Mouse (Mus musculus) MEL (cell line): Measurements from ENCODE around the gene Pcgf1. TPM values are rescaled to one million over a fixed set of nuclear protein-coding genes. Genes with fewer than 3 reads are reported as not detected.

Experiments
- DNase-seq: peaks from one replicate; pipeline ENCODE4 v3.0.0; 2011; ENCODE audit warnings: low read depth, low spot score
- H3K27ac ChIP-seq: 2 replicates; pipeline ENCODE4 v1.5.1; 2012; ENCODE audit warnings: low read depth, mild to moderate bottlenecking, control low read depth, low read length, moderate library complexity; ENCODE audit not compliant: control insufficient read depth
- H3K27me3 ChIP-seq, 2 experiments: fragments of 150-350 bp in 1 of 2; sonication (generic) in 1 of 2; 2 replicates each; pipeline ENCODE4 v1.6.1; 2012; ENCODE audit warnings: low read length in 2 of 2, mild to moderate bottlenecking in 2 of 2, improper control_type of control experiment in 1 of 2, moderate library complexity in 1 of 2; ENCODE audit not compliant: insufficient read depth in 2 of 2, control insufficient read depth in 1 of 2
- H3K36me3 ChIP-seq, 2 experiments: 2 replicates each; pipeline ENCODE4 v1.6.1; 2012 to 2014; ENCODE audit warnings: low read length in 2 of 2, improper control_type of control experiment in 1 of 2, inconsistent platforms in 1 of 2, mild to moderate bottlenecking in 1 of 2; ENCODE audit not compliant: insufficient read depth in 2 of 2, control insufficient read depth in 1 of 2
- H3K4me1 ChIP-seq, 2 experiments: fragments of 150-350 bp in 1 of 2; sonication (generic) in 1 of 2; 2 replicates each; pipeline ENCODE4 v1.6.1; 2012; ENCODE audit warnings: low read length in 2 of 2, improper control_type of control experiment in 1 of 2, mild to moderate bottlenecking in 1 of 2; ENCODE audit not compliant: insufficient read depth in 2 of 2, control insufficient read depth in 1 of 2
- H3K4me3 ChIP-seq, 2 experiments: fragments of 150-350 bp in 1 of 2; sonication (generic) in 1 of 2; 2 replicates each; pipeline ENCODE4 v1.5.1; 2012; ENCODE audit warnings: low read depth in 2 of 2, low read length in 2 of 2, mild to moderate bottlenecking in 2 of 2, moderate library complexity in 2 of 2, control low read depth in 1 of 2, improper control_type of control experiment in 1 of 2; ENCODE audit not compliant: control insufficient read depth in 1 of 2, insufficient read depth in 1 of 2
- H3K79me2 ChIP-seq: 2 replicates; pipeline ENCODE4 v1.6.1; 2012; ENCODE audit warnings: mild to moderate bottlenecking, low read length, moderate library complexity; ENCODE audit not compliant: control insufficient read depth, poor library complexity, insufficient read depth
- H3K9ac ChIP-seq: 2 replicates; pipeline ENCODE4 v1.6.1; 2012; ENCODE audit warnings: low read depth, mild to moderate bottlenecking, control low read depth, low read length, moderate library complexity; ENCODE audit not compliant: control insufficient read depth, poor library complexity, severe bottlenecking
- H3K9me3 ChIP-seq: fragments of 150-350 bp; sonication (generic); replicated peaks from 2 replicates; pipeline ENCODE4 v1.6.1; 2012; ENCODE audit warnings: mild to moderate bottlenecking, low read length, improper control_type of control experiment, moderate library complexity; ENCODE audit not compliant: insufficient read depth
- CHD2 ChIP-seq: IDR thresholded peaks from 2 replicates; pipeline ENCODE4 v1.6.1; 2011; ENCODE audit warnings: low read length, improper control_type of control experiment
- CTCF ChIP-seq, 3 experiments: IDR thresholded peaks in 2 of 3; conservative IDR thresholded peaks in 1 of 3; 2 replicates each; pipeline ENCODE4 v1.5.1; 2011 to 2012; ENCODE audit warnings: low read length in 3 of 3, low read depth in 2 of 3, mild to moderate bottlenecking in 2 of 3, improper control_type of control experiment in 1 of 3, inconsistent platforms in 1 of 3, mixed read lengths in 1 of 3, moderate library complexity in 1 of 3; ENCODE audit not compliant: control insufficient read depth in 1 of 3, insufficient read depth in 1 of 3, poor library complexity in 1 of 3, severe bottlenecking in 1 of 3
- E2F4 ChIP-seq: IDR thresholded peaks from 2 replicates; pipeline ENCODE4 v1.6.1; 2011; ENCODE audit warnings: low read depth, low read length, improper control_type of control experiment, borderline replicate concordance
- ELF1 ChIP-seq: IDR thresholded peaks from 2 replicates; pipeline ENCODE4 v1.6.1; 2014; ENCODE audit warnings: low read depth, mild to moderate bottlenecking, inconsistent platforms, low read length, improper control_type of control experiment, moderate library complexity
- ETS1 ChIP-seq: IDR thresholded peaks from 2 replicates; pipeline ENCODE4 v1.6.1; 2012; ENCODE audit warnings: low read depth, mild to moderate bottlenecking, inconsistent platforms, low read length, improper control_type of control experiment, moderate library complexity
- GABPA ChIP-seq: IDR thresholded peaks from 2 replicates; pipeline ENCODE4 v1.6.1; 2012; ENCODE audit warnings: low read depth, mild to moderate bottlenecking, inconsistent platforms, low read length, improper control_type of control experiment, moderate library complexity
- HCFC1 ChIP-seq: IDR thresholded peaks from 2 replicates; pipeline ENCODE4 v1.6.1; 2012; ENCODE audit warnings: low read depth, mild to moderate bottlenecking, inconsistent platforms, low read length, improper control_type of control experiment, moderate library complexity
- JUND ChIP-seq: IDR thresholded peaks from 2 replicates; pipeline ENCODE4 v1.6.1; 2011; ENCODE audit warnings: low read depth, mild to moderate bottlenecking, improper control_type of control experiment, low read length
- MAX ChIP-seq: IDR thresholded peaks from 2 replicates; pipeline ENCODE4 v1.6.1; 2011; ENCODE audit warnings: low read length, improper control_type of control experiment
- MAZ ChIP-seq: IDR thresholded peaks from 2 replicates; pipeline ENCODE4 v1.6.1; 2012; ENCODE audit warnings: low read depth, mild to moderate bottlenecking, inconsistent platforms, low read length, improper control_type of control experiment
- MEF2A ChIP-seq: IDR thresholded peaks from 2 replicates; pipeline ENCODE4 v1.6.1; 2014; ENCODE audit warnings: low read depth, mild to moderate bottlenecking, inconsistent platforms, low read length, improper control_type of control experiment; ENCODE audit not compliant: poor library complexity, insufficient replicate concordance, severe bottlenecking; ENCODE audit errors: extremely low read depth
- MXI1 ChIP-seq: IDR thresholded peaks from 2 replicates; pipeline ENCODE4 v1.6.1; 2011; ENCODE audit warnings: mild to moderate bottlenecking, low read depth, low read length, improper control_type of control experiment
- MYB ChIP-seq: IDR thresholded peaks from 2 replicates; pipeline ENCODE4 v1.6.1; 2011; ENCODE audit warnings: mild to moderate bottlenecking, low read depth, low read length, improper control_type of control experiment
- NELFE ChIP-seq: IDR thresholded peaks from 2 replicates; pipeline ENCODE4 v1.6.1; 2011; ENCODE audit warnings: low read depth, low read length, improper control_type of control experiment
- NRF1 ChIP-seq: IDR thresholded peaks from 2 replicates; pipeline ENCODE4 v1.6.1; 2014; ENCODE audit warnings: low read depth, mild to moderate bottlenecking, inconsistent platforms, low read length, improper control_type of control experiment, moderate library complexity; ENCODE audit not compliant: poor library complexity, insufficient read depth, severe bottlenecking
- POLR2A ChIP-seq, 2 experiments: IDR thresholded peaks; 2 replicates each; pipeline ENCODE4 v1.6.1; 2011 to 2012; ENCODE audit warnings: low read length in 2 of 2, mild to moderate bottlenecking in 2 of 2, control low read depth in 1 of 2, improper control_type of control experiment in 1 of 2, low read depth in 1 of 2, moderate library complexity in 1 of 2; ENCODE audit not compliant: control insufficient read depth in 1 of 2, insufficient read depth in 1 of 2, poor library complexity in 1 of 2
- RCOR1 ChIP-seq: IDR thresholded peaks from 2 replicates; pipeline ENCODE4 v1.6.1; 2012; ENCODE audit warnings: low read depth, mild to moderate bottlenecking, inconsistent platforms, low read length, improper control_type of control experiment
- SIN3A ChIP-seq: IDR thresholded peaks from 2 replicates; pipeline ENCODE4 v1.6.1; 2012; ENCODE audit warnings: low read length, improper control_type of control experiment, inconsistent platforms
- SMC3 ChIP-seq: IDR thresholded peaks from 2 replicates; pipeline ENCODE4 v1.6.1; 2011; ENCODE audit warnings: low read depth, low read length, improper control_type of control experiment
- TBP ChIP-seq: IDR thresholded peaks from 2 replicates; pipeline ENCODE4 v1.8.0; 2011; ENCODE audit warnings: low read depth, low read length, improper control_type of control experiment
- TCF12 ChIP-seq: IDR thresholded peaks from 2 replicates; pipeline ENCODE4 v1.6.1; 2014; ENCODE audit warnings: low read depth, mild to moderate bottlenecking, inconsistent platforms, low read length, improper control_type of control experiment, moderate library complexity
- USF2 ChIP-seq, 2 experiments: IDR thresholded peaks; 2 replicates each; pipeline ENCODE4 v1.6.1; 2011 to 2012; ENCODE audit warnings: improper control_type of control experiment in 2 of 2, low read length in 2 of 2, borderline replicate concordance in 1 of 2, inconsistent platforms in 1 of 2, low read depth in 1 of 2, mild to moderate bottlenecking in 1 of 2; ENCODE audit not compliant: insufficient read depth in 1 of 2
- ZKSCAN1 ChIP-seq: IDR thresholded peaks from 2 replicates; pipeline ENCODE4 v1.6.1; 2012; ENCODE audit warnings: low read depth, mild to moderate bottlenecking, inconsistent platforms, low read length, improper control_type of control experiment, moderate library complexity
- ZMIZ1 ChIP-seq: IDR thresholded peaks from 2 replicates; pipeline ENCODE4 v1.6.1; 2012; ENCODE audit warnings: low read depth, mild to moderate bottlenecking, inconsistent platforms, low read length, improper control_type of control experiment, moderate library complexity
- ZNF384 ChIP-seq: IDR thresholded peaks from 2 replicates; pipeline ENCODE4 v1.6.1; 2012; ENCODE audit warnings: low read depth, mild to moderate bottlenecking, inconsistent platforms, low read length, improper control_type of control experiment
- polyA plus RNA-seq, 2 experiments: library from polyadenylated mRNA; stranded (reverse) in 1 of 2; unstranded in 1 of 2; fragments of >175 nt in 1 of 2; fragments of >200 nt in 1 of 2; gene quantifications; 2 replicates each; pipeline versions ENCODE4 v1.2.1 to v1.2.4; 2012; ENCODE audit warnings: low replicate concordance in 2 of 2, low read depth in 1 of 2; ENCODE audit not compliant: insufficient read length in 2 of 2, insufficient read depth in 1 of 2, missing spikeins in 1 of 2
- total RNA-seq: library from RNA; depleted of rRNA; stranded (reverse); fragments of 300-350 nt; gene quantifications from 2 replicates; pipeline ENCODE4 v1.2.3, GENCODE M21; 2012

Pcgf1 gene
- total and polyA plus RNA-seq, 3 experiments: 18.2 to 25.2 TPM; not detected in 1

DNA sequence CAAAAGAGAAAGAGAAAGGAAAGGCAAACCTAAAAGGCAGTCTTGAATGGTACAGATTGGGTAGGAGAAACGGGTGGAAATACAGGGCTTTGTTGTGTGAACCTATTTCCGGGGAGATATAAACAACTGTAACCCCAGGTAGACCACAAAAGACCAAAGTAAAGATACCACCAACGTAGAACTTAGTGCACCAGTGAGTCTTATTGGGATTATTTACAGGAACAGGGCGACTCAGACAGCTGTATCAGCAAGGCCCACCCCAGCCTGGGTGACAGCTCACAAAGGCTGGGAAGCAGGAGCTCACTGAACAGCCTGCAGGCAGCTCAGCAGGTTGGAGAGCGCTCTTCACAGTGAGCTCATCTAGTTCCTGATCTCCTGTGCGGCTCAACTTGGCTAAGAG is 18.3 kb downstream of the Pcgf1 start:
- Histone ChIP-seq H3K9ac (no peak overlapping the region), H3K79me2 (no peaks in the 10 kb centered on the region), H3K4me3 (no peak overlapping the region; a peak in 1 of 4 replicates), H3K27me3 (0 out of 4 replicates have a peak, but pooled peaks cover 0 to 1% of the 10 kb centered on the region in 2 experiments), H3K27ac (no peak overlapping the region), H3K9me3 (no peaks in the 10 kb centered on the region), H3K36me3 (peaks cover 0 to 4% of the 10 kb centered on the region in 2 experiments; a peak in 1 of 4 replicates), H3K4me1 (peaks cover 0 to 5% of the 10 kb centered on the region in 2 experiments; a peak in 3 of 4 replicates)
- TF ChIP-seq CTCF (IDR thresholded peaks at IDR 0.05 in 2 of 3, conservative IDR thresholded peaks at IDR 0.05 in 1 of 3; ENCODE audit: control insufficient read depth in 1 of 3, insufficient read depth in 1 of 3, low read depth in 2 of 3, low read length in 3 of 3, poor library complexity in 1 of 3, severe bottlenecking in 1 of 3) (no peak), SMC3 (no peak), ZNF384 (no peak), ZMIZ1 (no peak), MAX (no peak), MEF2A (no peak), SIN3A (no peak), HCFC1 (no peak), NELFE (no peak), MYB (no peak), ETS1 (no peak), TBP (no peak), ZKSCAN1 (no peak), USF2 (IDR thresholded peaks at IDR 0.05; ENCODE audit: borderline replicate concordance in 1 of 2, insufficient read depth in 1 of 2, low read depth in 1 of 2, low read length in 2 of 2) (no peak), JUND (no peak), TCF12 (no peak), GABPA (no peak), POLR2A (IDR thresholded peaks at IDR 0.05; ENCODE audit: control insufficient read depth in 1 of 2, insufficient read depth in 1 of 2, low read depth in 1 of 2, low read length in 2 of 2, poor library complexity in 1 of 2) (no peak)
- DNase-seq: peak; percentile 59

DNA sequence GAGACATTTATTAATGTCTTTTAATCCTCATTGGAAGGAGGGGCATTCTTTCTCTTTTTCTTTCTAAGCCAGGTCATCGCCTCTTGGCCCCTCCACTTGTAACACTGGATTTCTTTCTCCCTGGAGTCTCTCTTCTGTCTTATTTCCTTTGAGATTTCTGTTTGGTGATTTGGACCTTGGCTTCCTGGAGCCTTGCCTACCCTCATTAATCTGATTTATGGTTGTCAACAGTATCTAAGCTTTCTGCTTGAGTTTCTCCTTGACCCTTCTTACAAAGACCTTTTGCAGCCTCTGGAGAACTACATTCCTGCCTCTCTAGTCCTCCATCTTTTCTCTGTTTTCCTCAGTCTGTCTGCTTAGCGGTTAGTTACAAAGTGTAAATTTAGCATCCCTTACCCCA is 20.7 kb downstream of the Pcgf1 start:
- H3K79me2 ChIP-seq: peaks cover 12% of the 10 kb centered on the region
- H3K4me1 ChIP-seq: peaks cover 0 to 7% of the 10 kb centered on the region in 2 experiments; a peak in 3 of 4 replicates
- H3K36me3 ChIP-seq: peaks cover 0 to 8% of the 10 kb centered on the region in 2 experiments; a peak in 2 of 4 replicates
- 0 out of 4 replicates have a peak, but pooled peaks cover 0 to 1% of the 10 kb centered on the region in 2 experiments for H3K27me3 ChIP-seq
- no peak overlapping the region for H3K9ac ChIP-seq
- DNase-seq: no peak
- H3K4me3 ChIP-seq: no peak overlapping the region
- no peak for TF ChIP-seq ELF1
- no peak for TF ChIP-seq MYB
- no peak for TF ChIP-seq MAZ
- TF ChIP-seq TCF12: no peak
- no peak for TF ChIP-seq NRF1
- TF ChIP-seq TBP: no peak
- TF ChIP-seq E2F4: no peak
- no peak for TF ChIP-seq CHD2
- no peak for TF ChIP-seq RCOR1
- TF ChIP-seq NELFE: no peak
- TF ChIP-seq MXI1: no peak
- no peak for TF ChIP-seq USF2 (IDR thresholded peaks at IDR 0.05; ENCODE audit: borderline replicate concordance in 1 of 2, insufficient read depth in 1 of 2, low read depth in 1 of 2, low read length in 2 of 2)
- no peak overlapping the region for H3K27ac ChIP-seq
- no peaks in the 10 kb centered on the region for H3K9me3 ChIP-seq
